Mouse (Mus musculus) C2C12 (cell line): ENCODE data around the gene Edar. TPM values are rescaled to one million over a fixed set of nuclear protein-coding genes. Genes with fewer than 3 reads are reported as not detected.

Source experiments
- H3K27me3 ChIP-seq: one replicate; pipeline ENCODE4 v1.6.1; 2011; ENCODE audit not compliant: control insufficient read depth, insufficient read depth, insufficient read length
- H3K36me3 ChIP-seq: one replicate; pipeline ENCODE4 v1.6.1; 2011; ENCODE audit not compliant: control insufficient read depth, insufficient read depth
- H3K4me3 ChIP-seq: one replicate; pipeline ENCODE4 v1.5.1; 2011; ENCODE audit warnings: mild to moderate bottlenecking, control low read depth; ENCODE audit not compliant: poor library complexity, insufficient read depth, severe bottlenecking
- H3K79me2 ChIP-seq: one replicate; pipeline ENCODE4 v1.6.1; 2011; ENCODE audit not compliant: control insufficient read depth, insufficient read depth
- H3K79me3 ChIP-seq: one replicate; pipeline ENCODE4 v1.6.1; 2011; ENCODE audit warnings: low read depth, control low read depth
- H3ac ChIP-seq: one replicate; pipeline ENCODE3; 2011; ENCODE audit warnings: low read depth; ENCODE audit not compliant: control insufficient read depth, insufficient read length
- CEBPB ChIP-seq: IDR thresholded peaks from one replicate; pipeline ENCODE4 v1.6.1; 2011; ENCODE audit warnings: low read depth, mild to moderate bottlenecking, control low read depth, moderate library complexity
- CTCF ChIP-seq: IDR thresholded peaks from one replicate; pipeline ENCODE4 v1.5.1; 2011; ENCODE audit not compliant: control insufficient read depth, insufficient read depth, insufficient read length
- FOSL1 ChIP-seq: IDR thresholded peaks from one replicate; pipeline ENCODE4 v1.8.0; 2011; ENCODE audit warnings: mild to moderate bottlenecking, low read length; ENCODE audit not compliant: poor library complexity, insufficient read depth, severe bottlenecking
- MAX ChIP-seq: IDR thresholded peaks from one replicate; pipeline ENCODE4 v1.6.1; 2011; ENCODE audit warnings: mild to moderate bottlenecking, control low read depth
- MYOD1 ChIP-seq: IDR thresholded peaks from one replicate; pipeline ENCODE4 v1.6.1; 2011; ENCODE audit warnings: low read depth; ENCODE audit not compliant: control insufficient read depth, insufficient read length
- MYOG ChIP-seq: IDR thresholded peaks from one replicate; pipeline ENCODE4 v1.6.1; 2011; ENCODE audit not compliant: control insufficient read depth, insufficient read length; ENCODE audit errors: extremely low read depth
- USF1 ChIP-seq: IDR thresholded peaks from one replicate; pipeline ENCODE4 v1.6.1; 2011; ENCODE audit warnings: low read depth, mild to moderate bottlenecking, control low read depth, moderate library complexity
- polyA plus RNA-seq: library from polyadenylated mRNA; unstranded; fragments of >200 nt; fragmentation: generic; extraction: Trizol; gene quantifications from one replicate; pipeline ENCODE4 v1.2.1, GENCODE M21; 2012; ENCODE audit warnings: missing spikeins

Edar gene
- polyA plus RNA-seq, 1 experiment = not detected

DNA sequence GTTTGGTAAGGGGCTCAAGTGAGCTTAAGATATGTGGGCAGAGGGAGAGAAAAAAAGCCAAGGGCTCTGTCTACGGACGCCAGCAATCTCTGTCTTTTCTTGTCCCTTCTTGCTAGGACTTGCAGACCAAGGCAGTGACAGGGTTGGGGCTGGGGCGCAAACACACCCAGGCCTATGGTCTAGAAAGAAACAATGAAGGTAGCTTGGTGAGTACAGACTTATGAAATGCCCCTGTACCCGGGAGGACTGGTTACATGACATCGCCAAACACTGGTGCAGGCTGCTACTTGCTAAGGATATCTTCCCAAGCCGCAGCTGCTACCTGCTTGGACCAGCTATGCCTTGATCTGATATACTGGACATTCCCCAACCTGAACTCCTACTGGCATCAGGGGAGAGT is 60.9 kb downstream of the Edar start:
- TF ChIP-seq CEBPB (no peak), MAX (no peak), MYOD1 (no peak), USF1 (no peak), FOSL1 (no peak), MYOG (no peak)

GRCm38 (mm10) chr10:58610484-58611261 is 64.8 kb downstream of the Edar start:
- Histone ChIP-seq H3K4me3 (no peak overlapping the region), H3K27me3 (peaks cover 11% of the 10 kb centered on the region), H3ac (no peak overlapping the region), H3K36me3 (no peaks in the 10 kb centered on the region), H3K79me2 (no peaks in the 10 kb centered on the region), H3K79me3 (no peaks in the 10 kb centered on the region)
- no peak for TF ChIP-seq FOSL1
- no peak for TF ChIP-seq CEBPB
- no peak for TF ChIP-seq MYOG
- no peak for TF ChIP-seq MAX
- TF ChIP-seq CTCF = no peak
- no peak for TF ChIP-seq MYOD1
- TF ChIP-seq USF1 = no peak

More for the DNA sequence above, 60.9 kb downstream of the Edar start:
- H3K27me3 ChIP-seq = peaks cover 33% of the 10 kb centered on the region
- no peak overlapping the region for H3K4me3 ChIP-seq
- H3K79me3 ChIP-seq = no peaks in the 10 kb centered on the region
- H3K79me2 ChIP-seq = no peaks in the 10 kb centered on the region
- no peak overlapping the region for H3ac ChIP-seq
- H3K36me3 ChIP-seq = no peaks in the 10 kb centered on the region

- Histone ChIP-seq H3K79me3 (no peaks in the 10 kb centered on the region), H3ac (no peak overlapping the region), H3K4me3 (no peak overlapping the region), H3K36me3 (no peaks in the 10 kb centered on the region), H3K27me3 (no peaks in the 10 kb centered on the region), H3K79me2 (no peaks in the 10 kb centered on the region)
- TF ChIP-seq MYOD1 = no peak
- no peak for TF ChIP-seq CTCF
- TF ChIP-seq USF1 = no peak
- TF ChIP-seq FOSL1 = no peak
- no peak for TF ChIP-seq MAX
- no peak for TF ChIP-seq CEBPB
- TF ChIP-seq MYOG = no peak
Observed at GRCm38 (mm10) chr10:58608858-58609257, 66.6 kb downstream of the Edar start.

DNA sequence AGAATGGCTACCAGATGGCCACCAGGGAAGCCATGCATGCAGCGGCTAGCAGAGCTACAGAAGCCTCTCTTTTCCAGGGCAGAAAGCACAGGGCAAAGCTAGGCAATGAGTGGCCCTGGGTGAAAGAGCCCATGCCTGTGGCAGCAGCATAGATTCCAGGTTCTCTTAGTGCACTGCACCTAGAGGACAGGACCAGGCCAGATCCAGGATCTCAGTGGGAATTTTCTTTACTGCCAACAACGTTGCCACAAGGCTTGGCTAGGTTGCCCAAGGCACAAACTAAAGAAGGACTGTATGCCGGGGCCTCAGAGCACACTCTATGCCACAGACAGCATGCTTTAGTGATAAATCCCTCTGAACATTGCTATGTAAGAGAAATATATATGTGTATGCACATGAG is 69.1 kb downstream of the Edar start:
- Histone ChIP-seq H3K79me3 (no peaks in the 10 kb centered on the region), H3K4me3 (no peak overlapping the region), H3K36me3 (no peaks in the 10 kb centered on the region), H3ac (no peak overlapping the region), H3K27me3 (peaks cover 5% of the 10 kb centered on the region), H3K79me2 (no peaks in the 10 kb centered on the region)
- TF ChIP-seq USF1 = no peak

DNA sequence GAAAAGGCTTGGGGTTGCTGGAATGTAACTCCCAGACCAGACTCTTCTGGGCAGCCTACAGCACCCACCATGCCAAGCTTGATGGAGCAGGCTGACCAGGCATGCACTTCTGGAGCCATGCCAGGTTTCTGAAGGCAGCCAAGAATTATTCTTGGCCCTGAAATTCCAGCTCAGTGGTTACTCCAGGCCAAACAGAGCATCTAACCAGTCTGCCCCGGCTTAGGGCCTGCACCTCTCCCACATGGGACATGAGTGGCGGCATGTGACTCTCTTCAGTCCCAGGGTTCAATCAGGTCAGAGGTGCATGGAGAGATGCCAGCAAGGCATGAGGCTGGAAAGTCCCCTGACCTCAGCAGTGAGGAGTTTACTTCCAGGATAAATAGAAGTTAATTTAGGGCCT is 70.7 kb downstream of the Edar start:
- Histone ChIP-seq H3K36me3 (no peaks in the 10 kb centered on the region), H3ac (no peak overlapping the region), H3K79me3 (no peaks in the 10 kb centered on the region), H3K27me3 (peaks cover 9% of the 10 kb centered on the region), H3K4me3 (no peak overlapping the region), H3K79me2 (no peaks in the 10 kb centered on the region)
- TF ChIP-seq USF1 (no peak), CTCF (no peak), CEBPB (no peak), MYOG (no peak), MAX (no peak), MYOD1 (no peak), FOSL1 (no peak)

GRCm38 (mm10) chr10:58601946-58602345 is 73.5 kb downstream of the Edar start:
- Histone ChIP-seq H3K79me2 (no peaks in the 10 kb centered on the region), H3K4me3 (no peak overlapping the region), H3K79me3 (no peaks in the 10 kb centered on the region), H3ac (no peak overlapping the region), H3K27me3 (peaks cover 13% of the 10 kb centered on the region), H3K36me3 (no peaks in the 10 kb centered on the region)
- no peak for TF ChIP-seq USF1
- no peak for TF ChIP-seq MYOG
- no peak for TF ChIP-seq CEBPB
- TF ChIP-seq CTCF = no peak
- no peak for TF ChIP-seq MAX
- no peak for TF ChIP-seq FOSL1
- no peak for TF ChIP-seq MYOD1
